ENCODE assay signal across 18 mouse cellular contexts in the genomic region with DNA sequence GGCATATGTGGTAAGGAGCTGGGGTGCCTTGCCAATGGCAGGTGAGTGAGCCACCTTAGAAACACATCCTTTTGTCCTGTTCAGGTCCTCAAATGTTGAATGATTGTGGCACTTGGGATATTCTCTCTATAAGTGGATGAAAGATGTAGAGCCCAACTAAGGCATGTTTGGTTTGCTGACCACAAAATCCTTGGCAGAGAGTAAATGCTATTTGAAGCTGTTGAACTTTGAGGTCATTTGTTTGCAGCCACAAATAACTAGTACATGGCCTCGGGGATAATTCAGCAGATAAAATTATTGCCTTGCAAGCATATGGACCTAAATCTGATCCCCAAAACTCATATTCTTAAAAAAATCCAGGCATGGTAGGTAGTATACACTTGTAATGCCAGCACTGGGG.
"Had no signal": no experiment of that assay in that cellular context is flagged by ENCODE, and none has a peak within 500 bp of the region (broad histone marks: within the 10 kb centered on the region; RNA-seq: fewer than 3 reads in every experiment).

No protein-coding gene starts in this region.

- ATAC-seq: midbrain, embryonic 13.5 days; midbrain, embryonic 15.5 days had no signal

- H3K4me1 ChIP-seq: midbrain, embryonic 10.5 days; midbrain, embryonic 13.5 days; midbrain, embryonic 15.5 days; neural tube, embryonic 13.5 days; neural tube, embryonic 15.5 days had no signal

- H3K36me3 ChIP-seq: midbrain, embryonic 10.5 days; midbrain, embryonic 13.5 days; midbrain, embryonic 15.5 days; neural tube, embryonic 13.5 days; neural tube, embryonic 15.5 days had no signal

- H3K9ac ChIP-seq: lung, embryonic 14.5 days; midbrain, embryonic 13.5 days; midbrain, embryonic 15.5 days; neural tube, embryonic 13.5 days; neural tube, embryonic 15.5 days had no signal

- H3K9me3 ChIP-seq: midbrain, embryonic 10.5 days; midbrain, embryonic 13.5 days; midbrain, embryonic 15.5 days; neural tube, embryonic 13.5 days; neural tube, embryonic 15.5 days had no signal

- H3K27ac ChIP-seq: midbrain, embryonic 10.5 days; midbrain, embryonic 13.5 days; midbrain, embryonic 15.5 days; neural tube, embryonic 13.5 days; neural tube, embryonic 15.5 days had no signal

- DNase-seq: lung, adult 18-20 months; lung, embryonic 14.5 days; lung, postnatal 10 days; lung, postnatal 4 days; retina, postnatal 1 day; right cerebral cortex, adult 18-20 months; right cerebral cortex, postnatal 25 days; right cerebral cortex, postnatal 4 days; spleen, adult 18-20 months; thymus, adult 18-20 months; thymus, postnatal 14 days; thymus, postnatal 36 days had no signal

- H3K4me3 ChIP-seq: midbrain, embryonic 10.5 days; midbrain, embryonic 13.5 days; midbrain, embryonic 15.5 days; myocyte; neural tube, embryonic 13.5 days; neural tube, embryonic 15.5 days had no signal

- H3K27me3 ChIP-seq: midbrain, embryonic 13.5 days; midbrain, embryonic 15.5 days; neural tube, embryonic 13.5 days; neural tube, embryonic 15.5 days had no signal

- H3K4me2 ChIP-seq: lung, embryonic 14.5 days; midbrain, embryonic 13.5 days; midbrain, embryonic 15.5 days; neural tube, embryonic 13.5 days; neural tube, embryonic 15.5 days had no signal
